ENCODE assay signal across 8 mouse cellular contexts in genomic region chr9:50555094-50555446, GRCm38 (mm10). TPM values are rescaled to one million over a fixed set of nuclear protein-coding genes. Genes with fewer than 3 reads are reported as not detected.
DNase-seq lines count a peak whose midpoint lies in the region; ATAC-seq and TF ChIP-seq lines count a peak whose summit lies in the region.

Gene Bco2 (minus strand): TSS chr9:50555181.

- H3K9ac ChIP-seq in heart, embryonic 13.5 days, result peak within 1 kb of the TSS; percentile 54; the same call in 1 of the 2 replicates
- peak within 1 kb of the TSS; percentile 20 for H3K9ac ChIP-seq in hindbrain, embryonic 14.5 days

- peak within 1 kb of the TSS; percentile 19 for H3K4me3 ChIP-seq in heart, embryonic 13.5 days
- H3K4me3 ChIP-seq in bone marrow, adult 2 months (replicated peaks; ENCODE audit: control insufficient read depth, low read depth, low read length), result peak within 1 kb of the TSS; percentile 59
- H3K4me3 ChIP-seq in hindbrain, embryonic 14.5 days (replicated peaks; ENCODE audit: low read length), result peak within 1 kb of the TSS; percentile 11
- peak within 1 kb of the TSS; percentile 39 for H3K4me3 ChIP-seq in macrophage (ENCODE audit: inconsistent target)

- no peaks in the 10 kb centered on the region for H3K36me3 ChIP-seq in heart, embryonic 13.5 days
- H3K36me3 ChIP-seq in hindbrain, embryonic 14.5 days (replicated peaks; ENCODE audit: control insufficient read depth, insufficient read depth), result no peaks in the 10 kb centered on the region
- H3K36me3 ChIP-seq in macrophage (ENCODE audit: inconsistent target), result no peaks in the 10 kb centered on the region

- peaks cover 10% of the 10 kb centered on the region; the same call in 1 of the 2 replicates for H3K79me2 ChIP-seq in macrophage (ENCODE audit: inconsistent target)

- TF ChIP-seq POLR2A in bone marrow, adult 2 months (IDR thresholded peaks at IDR 0.05; ENCODE audit: borderline replicate concordance, control insufficient read depth, low read depth, low read length), result no peak

- no peak for TF ChIP-seq CTCF in bone marrow, adult 2 months (IDR thresholded peaks at IDR 0.05; ENCODE audit: control insufficient read depth, insufficient read depth, low read length)

- H3K27me3 ChIP-seq in heart, embryonic 13.5 days (replicated peaks), result no peaks in the 10 kb centered on the region
- H3K27me3 ChIP-seq in hindbrain, embryonic 14.5 days (ENCODE audit: control insufficient read depth, insufficient read depth, low read length), result no peaks in the 10 kb centered on the region

- H3K9me3 ChIP-seq in heart, embryonic 13.5 days, result no peaks in the 10 kb centered on the region
- H3K9me3 ChIP-seq in hindbrain, embryonic 14.5 days (ENCODE audit: control insufficient read depth, low read length), result no peaks in the 10 kb centered on the region

- 43% methylated on average over 2 of the region's 2 CpGs for WGBS in heart, embryonic 13.5 days
- WGBS in bone marrow, adult 2 months, result 56% methylated on average over 2 of the region's 2 CpGs
- 15% methylated on average over 1 of the region's 2 CpGs for WGBS in hindbrain, embryonic 14.5 days
- WGBS in macrophage (ENCODE audit: missing documents), result 50% methylated on average over 2 of the region's 2 CpGs

- no peak within 1 kb of the TSS for H3K27ac ChIP-seq in heart, embryonic 13.5 days (replicated peaks)
- H3K27ac ChIP-seq in bone marrow, adult 2 months (ENCODE audit: control insufficient read depth, insufficient read depth, low read depth, low read length, poor library complexity), result peak within 1 kb of the TSS; percentile 32
- H3K27ac ChIP-seq in hindbrain, embryonic 14.5 days, result peak within 1 kb of the TSS; percentile 75
- H3K27ac ChIP-seq in macrophage, result peak within 1 kb of the TSS; percentile 83

- no peak for DNase-seq in heart, adult 8-10 months (ENCODE audit: low spot score)
- no peak for DNase-seq in hindbrain, embryonic 14.5 days (ENCODE audit: low spot score)
- DNase-seq in embryo, embryonic 9.5 days (ENCODE audit: extremely low spot score), result no peak
- DNase-seq in MN1 (ENCODE audit: low spot score), result no peak

- peak within 1 kb of the TSS; percentile 46 for H3K4me2 ChIP-seq in heart, embryonic 13.5 days
- H3K4me2 ChIP-seq in hindbrain, embryonic 14.5 days (replicated peaks), result peak within 1 kb of the TSS; percentile 41

- no peaks in the 10 kb centered on the region for H3K4me1 ChIP-seq in heart, embryonic 13.5 days
- no peaks in the 10 kb centered on the region; the same call in 1 of the 2 replicates for H3K4me1 ChIP-seq in bone marrow, adult 2 months (ENCODE audit: control insufficient read depth, insufficient read depth, low read length)
- no peaks in the 10 kb centered on the region; the same call in 1 of the 2 replicates for H3K4me1 ChIP-seq in hindbrain, embryonic 14.5 days (replicated peaks; ENCODE audit: control insufficient read depth, insufficient read depth, low read length)

- no peak for ATAC-seq in heart, embryonic 13.5 days (ENCODE audit: extremely low read depth, insufficient number of reproducible peaks, low FRiP score, low TSS enrichment)
- ATAC-seq in hindbrain, embryonic 14.5 days (ENCODE audit: low FRiP score), result peak; percentile 21; the same call in 1 of the 2 replicates
- ATAC-seq in inflammation-experienced regulatory T-cells, adult 6 months, result no peak

RNA-seq across cellular contexts. Expression of gene Bco2, which starts in this region (rescaled TPM):
- 0.20 TPM in 1 of 2 replicates, not detected in the other for polyA plus RNA-seq in heart, embryonic 13.5 days (2015; fragmentation: Nextera tagmentation; extraction: Ambion mirVana)
- total RNA-seq in heart, adult 8-10 months (2022), result under 1 TPM; 0.24 to 0.50 (median 0.45) TPM
- polyA plus RNA-seq in bone marrow, adult 2 months (2011; ENCODE audit: insufficient read depth, insufficient read length, low replicate concordance, missing spikeins), result 1.1 and 1.9 TPM in 2 replicates
- polyA plus RNA-seq in hindbrain, embryonic 14.5 days (2014; fragmentation: Nextera tagmentation; extraction: Ambion mirVana), result 0.25 and 0.35 TPM in 2 replicates
- total RNA-seq in macrophage (2018; cell fraction: chromatin; rRNA removed), result 10 to 100 TPM in 1 of 26 experiments, 1 to 10 TPM in 25; 1.1 to 11.6 (median 5.2) TPM
- total RNA-seq in macrophage (2018; cell fraction: cytosol; rRNA removed), result 1 to 10 TPM; 2.7 to 9.2 (median 3.9) TPM
- 10 to 100 TPM in 7 of 26 experiments, 1 to 10 TPM in 19; 2.2 to 12.8 (median 5.7) TPM for total RNA-seq in macrophage (2018; cell fraction: nucleus; rRNA removed)
- 2.7 to 3.6 TPM (median 2.9 TPM) in 3 replicates for polyA plus RNA-seq in macrophage (2018)
- polyA plus RNA-seq in inflammation-experienced regulatory T-cells, adult 6 months (2017; shearing (Covaris generic)), result 1 to 10 TPM in 1 of 3 experiments, under 1 TPM in 1, not detected in 1; 0.54 to 1.2 TPM

Comparison
In these comparisons a context has a peak if more than half of its experiments do, and no peak if none do; other contexts are left out.
1. Peak in ATAC-seq, H3K4me3 ChIP-seq, H3K27ac ChIP-seq, H3K9ac ChIP-seq and H3K4me2 ChIP-seq in hindbrain, embryonic 14.5 days; RNA of the gene not detected or under 1 TPM.